Mouse (Mus musculus) liver, embryonic 11.5 days (tissue): ENCODE measurements around the gene Arpc1a. TPM values are rescaled to one million over a fixed set of nuclear protein-coding genes. Genes with fewer than 3 reads are reported as not detected.
"Not testable (repeated sequence)": the region's sequence is repeated elsewhere in the genome, so short reads cannot be mapped to it uniquely, and the experiment has no call there.

Source experiments
- ATAC-seq: fragments of 200-750 bp; cut with Nextera tagmentation; replicated peaks from 2 replicates; pipeline ENCODE4 v1.8.0; 2017; ENCODE audit warnings: moderate number of reproducible peaks, mild to moderate bottlenecking, moderate TSS enrichment, moderate library complexity; ENCODE audit not compliant: low FRiP score
- DNase-seq: peaks from one replicate; pipeline ENCODE4 v3.0.0-alpha.2; 2017; ENCODE audit warnings: low spot score
- H3K27ac ChIP-seq: fragments of 300-500 bp; sonication (generic); 2 replicates; pipeline ENCODE4 v1.5.1; 2014; ENCODE audit warnings: mild to moderate bottlenecking, low read depth, low read length, control low read depth
- H3K27me3 ChIP-seq: fragments of 300-500 bp; sonication (generic); replicated peaks from 2 replicates; pipeline ENCODE4 v1.6.1; 2014; ENCODE audit warnings: low read length, mixed read lengths; ENCODE audit not compliant: control insufficient read depth, insufficient read depth
- H3K36me3 ChIP-seq: fragments of 300-500 bp; sonication (generic); 2 replicates; pipeline ENCODE4 v1.6.1; 2014; ENCODE audit warnings: mild to moderate bottlenecking, low read length, moderate library complexity, mixed read lengths; ENCODE audit not compliant: control insufficient read depth, insufficient read depth
- H3K4me1 ChIP-seq: fragments of 300-500 bp; sonication (generic); replicated peaks from 2 replicates; pipeline ENCODE4 v1.6.1; 2014; ENCODE audit warnings: low read length, mixed read lengths; ENCODE audit not compliant: control insufficient read depth, insufficient read depth
- H3K4me2 ChIP-seq: fragments of 300-500 bp; sonication (generic); 2 replicates; pipeline ENCODE4 v1.6.1; 2014; ENCODE audit warnings: mild to moderate bottlenecking, control low read depth, moderate library complexity
- H3K4me3 ChIP-seq: fragments of 300-500 bp; sonication (generic); 2 replicates; pipeline ENCODE4 v1.5.1; 2014; ENCODE audit warnings: low read depth, low read length, control low read depth
- H3K9ac ChIP-seq: fragments of 300-500 bp; sonication (generic); 2 replicates; pipeline ENCODE4 v1.6.1; 2014; ENCODE audit warnings: low read depth, low read length, control low read depth
- H3K9me3 ChIP-seq: fragments of 300-500 bp; sonication (generic); 2 replicates; pipeline ENCODE4 v1.6.1; 2016; ENCODE audit warnings: low read length, inconsistent platforms, mixed read lengths; ENCODE audit not compliant: control insufficient read depth
- WGBS: fragments of 180-500 bp; shearing (Covaris S2); extraction: QIAGEN DNeasy Blood & Tissue Kit; methylation state at CpG from one replicate; pipeline ENCODE4 v1.1.7; 2014; 5-methylcytosine and 5-hydroxymethylcytosine counted together
- polyA plus RNA-seq: library from polyadenylated mRNA; unstranded; fragments of >200 nt; fragmentation: Nextera tagmentation; extraction: Ambion mirVana; gene quantifications from 2 replicates; pipeline ENCODE4 v1.2.1, GENCODE M21; 2014

Gene Arpc1a
- polyA plus RNA-seq, 1 experiment from 2014 or later: 114 TPM

DNA sequence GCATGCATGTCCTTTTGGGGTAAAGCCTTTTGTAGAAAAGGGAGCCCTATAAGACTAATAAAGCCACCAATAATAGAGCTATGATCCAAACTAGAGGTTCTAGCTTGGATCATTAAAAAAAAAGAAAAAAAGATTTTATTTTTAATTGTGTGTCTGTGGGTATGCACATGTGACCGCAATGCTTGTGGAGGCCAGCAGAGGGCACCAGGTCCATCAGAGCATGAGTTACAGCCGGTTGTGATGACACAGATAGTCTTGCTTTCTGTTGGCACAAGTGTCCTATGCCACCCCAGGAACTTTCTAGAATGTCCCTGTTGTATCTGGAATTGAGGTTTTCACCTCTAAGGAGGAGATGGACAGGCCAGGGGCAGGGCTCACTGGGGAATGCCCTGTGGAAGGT lies 35.8 kb downstream of the Arpc1a start:
- H3K4me2 ChIP-seq: no peak overlapping the region
- H3K4me1 ChIP-seq: peaks cover 12% of the 10 kb centered on the region
- no peak overlapping the region for H3K27ac ChIP-seq
- ATAC-seq (no peak), DNase-seq (no peak)
- H3K9me3 ChIP-seq: no peaks in the 10 kb centered on the region
- H3K4me3 ChIP-seq: no peak overlapping the region
- H3K9ac ChIP-seq: no peak overlapping the region
- peaks cover 13% of the 10 kb centered on the region; the same call in 1 of the 2 replicates for H3K36me3 ChIP-seq
- WGBS: 81% methylated on average over 2 of the region's 2 CpGs
- H3K27me3 ChIP-seq: no peaks in the 10 kb centered on the region

DNA sequence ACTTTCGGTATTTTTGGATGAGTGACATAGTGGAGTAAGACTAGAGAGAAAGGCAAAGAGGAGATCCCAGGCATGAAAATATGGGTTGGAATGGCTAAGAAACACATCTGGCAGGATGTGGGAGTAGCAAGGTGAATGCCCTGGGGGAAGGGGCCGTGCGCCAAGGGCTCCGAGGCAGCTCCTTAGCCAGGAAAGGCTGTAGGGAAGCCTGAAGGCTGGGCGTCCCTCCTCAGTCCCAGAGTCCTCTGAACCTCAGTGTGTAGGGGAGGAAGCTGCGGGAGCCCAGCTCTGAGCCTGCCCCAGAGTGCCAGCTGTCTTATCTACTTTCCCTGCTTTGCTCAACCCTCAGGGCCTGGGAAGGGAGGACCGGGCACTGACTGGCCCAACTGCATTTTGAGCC lies 37.3 kb downstream of the Arpc1a start:
- peaks cover 22% of the 10 kb centered on the region for H3K36me3 ChIP-seq
- no peaks in the 10 kb centered on the region for H3K27me3 ChIP-seq
- DNase-seq (no peak), ATAC-seq (no peak)
- no peak overlapping the region for H3K4me3 ChIP-seq
- no peak overlapping the region for H3K27ac ChIP-seq
- H3K4me2 ChIP-seq: no peak overlapping the region
- 76% methylated on average over 7 of the region's 7 CpGs for WGBS
- H3K9ac ChIP-seq: no peak overlapping the region
- H3K9me3 ChIP-seq: no peaks in the 10 kb centered on the region
- H3K4me1 ChIP-seq: peaks cover 8% of the 10 kb centered on the region; the same call in 1 of the 2 replicates

DNA sequence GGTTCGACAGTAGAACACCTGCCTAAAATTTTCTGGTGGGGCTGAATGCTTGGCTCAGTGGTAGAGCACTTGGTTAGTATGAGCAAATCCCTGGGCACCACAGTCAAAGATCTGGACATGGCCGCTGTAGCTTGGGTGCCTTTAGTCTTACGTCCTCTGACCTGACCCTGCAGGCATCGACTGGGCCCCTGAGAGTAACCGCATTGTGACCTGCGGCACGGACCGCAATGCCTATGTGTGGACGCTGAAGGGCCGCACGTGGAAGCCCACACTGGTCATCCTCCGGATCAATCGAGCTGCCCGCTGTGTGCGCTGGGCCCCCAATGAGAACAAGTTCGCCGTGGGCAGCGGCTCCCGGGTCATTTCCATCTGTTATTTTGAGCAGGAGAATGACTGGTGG lies 39.8 kb downstream of the Arpc1a start:
- DNase-seq (no peak), ATAC-seq (no peak; the same call in 1 of the 2 replicates)
- Histone ChIP-seq H3K4me2 (no peak overlapping the region), H3K4me1 (0 out of 2 replicates have a peak, but pooled peaks cover 2% of the 10 kb centered on the region), H3K27me3 (no peaks in the 10 kb centered on the region), H3K9ac (no peak overlapping the region), H3K4me3 (no peak overlapping the region), H3K36me3 (peaks cover 36% of the 10 kb centered on the region), H3K9me3 (no peaks in the 10 kb centered on the region), H3K27ac (no peak overlapping the region)
- WGBS: 91% methylated on average over 19 of the region's 19 CpGs

DNA sequence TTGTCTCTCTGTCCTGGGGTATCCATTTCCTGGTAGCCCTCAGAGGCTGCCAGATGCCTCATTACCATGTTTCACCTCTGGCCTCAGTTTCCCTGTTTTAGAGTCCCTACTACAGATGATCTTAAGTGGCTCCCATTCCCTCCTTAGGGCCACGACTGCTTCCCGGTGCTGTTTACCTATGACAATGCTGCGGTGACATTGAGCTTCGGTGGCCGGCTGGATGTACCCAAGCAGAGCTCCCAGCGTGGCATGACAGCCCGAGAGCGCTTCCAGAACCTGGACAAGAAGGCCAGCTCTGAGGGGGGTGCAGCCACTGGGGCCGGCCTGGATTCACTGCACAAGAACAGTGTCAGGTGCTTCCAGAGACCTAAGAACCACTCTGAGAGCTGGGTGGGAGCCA lies 43.0 kb downstream of the Arpc1a start:
- Histone ChIP-seq H3K27me3 (no peaks in the 10 kb centered on the region), H3K9me3 (no peaks in the 10 kb centered on the region), H3K4me2 (no peak overlapping the region), H3K36me3 (peaks cover 59% of the 10 kb centered on the region), H3K9ac (no peak overlapping the region), H3K4me1 (no peaks in the 10 kb centered on the region), H3K27ac (no peak overlapping the region), H3K4me3 (no peak overlapping the region)
- ATAC-seq (no peak), DNase-seq (no peak)
- WGBS: 93% methylated on average over 9 of the region's 9 CpGs

DNA sequence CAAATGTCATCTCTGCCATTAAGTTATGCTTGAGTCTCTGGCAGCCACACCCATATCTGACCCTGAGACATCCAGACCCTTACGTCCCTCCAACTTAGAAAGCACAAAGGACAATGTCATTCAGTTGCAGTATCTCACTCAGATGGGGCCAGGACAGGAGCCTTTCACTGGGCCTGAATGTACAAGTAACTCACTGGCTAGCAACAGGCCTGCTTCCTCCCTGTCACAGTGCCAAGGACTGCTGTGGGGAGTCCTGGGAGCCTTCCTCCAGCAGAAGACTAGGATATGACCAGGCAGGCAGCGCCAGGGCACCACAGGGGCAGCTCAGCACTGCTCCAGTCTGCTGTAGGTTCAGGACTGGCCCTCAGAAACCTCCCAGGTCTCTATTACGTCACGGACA lies 45.5 kb downstream of the Arpc1a start:
- no peak overlapping the region for H3K9ac ChIP-seq
- WGBS: 87% methylated on average over 4 of the region's 4 CpGs
- no peaks in the 10 kb centered on the region for H3K27me3 ChIP-seq

DNA sequence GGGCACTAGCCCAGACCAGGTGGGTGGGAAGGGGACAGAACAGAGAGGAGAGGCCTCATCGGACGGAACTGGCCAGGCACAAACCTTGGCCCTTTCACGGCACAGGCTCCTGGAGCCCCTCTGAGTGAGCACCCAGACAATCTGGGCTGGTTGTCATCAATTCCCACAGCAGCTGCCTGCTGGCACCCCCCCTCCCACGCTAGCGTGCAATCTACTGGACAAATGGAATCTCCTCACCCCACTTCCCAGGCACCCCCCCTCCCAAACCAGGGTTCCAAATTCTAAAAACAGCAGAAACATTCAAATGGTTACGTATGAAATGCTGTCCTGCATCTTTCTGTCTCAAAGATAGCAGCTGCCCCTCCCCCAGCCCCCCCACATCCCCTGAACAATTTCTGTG lies 46.1 kb downstream of the Arpc1a start:
- not testable (repeated sequence) for H3K27me3 ChIP-seq, H3K9ac ChIP-seq, H3K27ac ChIP-seq, H3K4me1 ChIP-seq, ATAC-seq, H3K4me2 ChIP-seq, H3K4me3 ChIP-seq, H3K9me3 ChIP-seq, DNase-seq
- peaks cover 73% of the 10 kb centered on the region for H3K36me3 ChIP-seq
- WGBS: 92% methylated on average over 6 of the region's 6 CpGs

More for the DNA sequence above, 45.5 kb downstream of the Arpc1a start:
- no peak for DNase-seq
- no peak overlapping the region for H3K27ac ChIP-seq
- H3K9me3 ChIP-seq: no peaks in the 10 kb centered on the region
- no peak overlapping the region for H3K4me2 ChIP-seq
- peaks cover 71% of the 10 kb centered on the region for H3K36me3 ChIP-seq
- H3K4me1 ChIP-seq: no peaks in the 10 kb centered on the region
- H3K4me3 ChIP-seq: no peak overlapping the region
- ATAC-seq: no peak

DNA sequence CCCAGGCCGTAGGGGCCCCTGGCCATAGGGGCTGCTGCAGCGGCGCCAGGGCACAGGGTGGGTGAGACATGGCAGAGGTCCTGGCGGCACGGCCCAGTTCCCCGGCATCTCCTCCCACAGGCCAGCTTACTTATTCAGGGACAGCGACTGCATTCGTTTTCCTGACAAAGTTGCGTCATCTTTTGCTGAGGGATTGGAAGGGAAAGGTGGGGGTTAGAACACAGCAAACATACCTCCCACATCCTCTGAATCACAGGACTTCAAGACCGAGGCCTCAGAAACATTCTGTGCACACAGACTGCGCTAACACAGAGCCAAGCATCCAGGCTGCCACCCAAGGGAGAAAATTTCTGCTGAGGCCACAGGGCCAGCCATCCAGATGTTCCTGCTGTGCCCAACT lies 46.6 kb downstream of the Arpc1a start:
- ATAC-seq (no peak), DNase-seq (no peak)
- H3K27ac ChIP-seq: no peak overlapping the region
- H3K9ac ChIP-seq: no peak overlapping the region
- no peak overlapping the region for H3K4me2 ChIP-seq
- H3K4me1 ChIP-seq: no peaks in the 10 kb centered on the region
- H3K9me3 ChIP-seq: no peaks in the 10 kb centered on the region
- 81% methylated on average over 11 of the region's 11 CpGs for WGBS
- no peak overlapping the region for H3K4me3 ChIP-seq
- peaks cover 73% of the 10 kb centered on the region for H3K36me3 ChIP-seq
- H3K27me3 ChIP-seq: no peaks in the 10 kb centered on the region

DNA sequence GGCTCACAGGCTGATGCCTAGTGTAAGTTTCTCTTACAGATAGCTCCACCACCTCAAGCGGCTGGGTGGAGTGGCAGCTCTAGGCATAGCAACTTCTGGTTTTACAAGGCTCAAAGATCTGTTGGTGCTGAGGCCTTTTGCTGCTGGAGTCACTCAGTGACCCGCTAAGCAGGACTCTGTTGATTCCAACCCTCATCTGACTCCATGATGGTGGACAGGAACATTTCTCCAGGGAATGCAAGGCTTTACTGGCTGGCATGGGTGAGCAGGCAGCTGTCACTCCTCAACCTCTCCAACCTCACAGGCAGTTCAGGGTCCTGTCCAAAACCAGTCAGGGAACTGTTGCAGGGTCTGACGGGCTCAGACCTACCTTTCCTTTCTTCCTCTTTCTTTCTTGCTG lies 47.4 kb downstream of the Arpc1a start:
- no peak overlapping the region for H3K4me2 ChIP-seq
- H3K9me3 ChIP-seq: no peaks in the 10 kb centered on the region
- 80% methylated on average over 3 of the region's 3 CpGs for WGBS
- ATAC-seq: no peak
- no peaks in the 10 kb centered on the region for H3K4me1 ChIP-seq
- H3K36me3 ChIP-seq: peaks cover 73% of the 10 kb centered on the region
- H3K9ac ChIP-seq: no peak overlapping the region
- no peaks in the 10 kb centered on the region for H3K27me3 ChIP-seq
- no peak overlapping the region for H3K4me3 ChIP-seq
- H3K27ac ChIP-seq: no peak overlapping the region
- DNase-seq: no peak

DNA sequence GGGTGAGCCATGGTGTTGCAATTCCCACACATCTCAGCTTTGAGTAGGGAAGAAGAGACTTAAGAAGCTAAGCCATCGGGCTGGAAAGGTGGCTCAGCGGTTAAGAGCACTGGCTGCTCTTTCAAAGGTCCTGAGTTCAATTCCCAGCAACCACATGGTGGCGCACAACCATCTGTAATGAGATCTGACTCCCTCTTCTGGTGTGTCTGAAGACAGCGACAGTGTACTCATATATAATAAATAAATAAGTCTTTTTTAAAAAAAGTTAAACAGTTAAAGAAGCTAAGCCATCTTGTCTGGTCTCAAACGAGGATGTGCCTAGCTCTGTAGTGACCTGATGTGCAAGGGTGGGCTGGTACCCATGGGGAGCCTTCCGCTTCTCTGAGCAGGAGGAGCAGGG lies 49.6 kb downstream of the Arpc1a start:
- not testable (repeated sequence) for H3K4me2 ChIP-seq, H3K27ac ChIP-seq, H3K9me3 ChIP-seq, H3K9ac ChIP-seq, H3K4me3 ChIP-seq, H3K4me1 ChIP-seq, ATAC-seq, H3K27me3 ChIP-seq, DNase-seq
- 89% methylated on average over 6 of the region's 6 CpGs for WGBS
- H3K36me3 ChIP-seq: peaks cover 67% of the 10 kb centered on the region
